Mouse (Mus musculus): ENCODE results near the gene Gpr132.
"Not testable (repeated sequence)": the region's sequence is repeated elsewhere in the genome, so short reads cannot be mapped to it uniquely, and the experiment has no call there.

Gene Gpr132

DNA sequence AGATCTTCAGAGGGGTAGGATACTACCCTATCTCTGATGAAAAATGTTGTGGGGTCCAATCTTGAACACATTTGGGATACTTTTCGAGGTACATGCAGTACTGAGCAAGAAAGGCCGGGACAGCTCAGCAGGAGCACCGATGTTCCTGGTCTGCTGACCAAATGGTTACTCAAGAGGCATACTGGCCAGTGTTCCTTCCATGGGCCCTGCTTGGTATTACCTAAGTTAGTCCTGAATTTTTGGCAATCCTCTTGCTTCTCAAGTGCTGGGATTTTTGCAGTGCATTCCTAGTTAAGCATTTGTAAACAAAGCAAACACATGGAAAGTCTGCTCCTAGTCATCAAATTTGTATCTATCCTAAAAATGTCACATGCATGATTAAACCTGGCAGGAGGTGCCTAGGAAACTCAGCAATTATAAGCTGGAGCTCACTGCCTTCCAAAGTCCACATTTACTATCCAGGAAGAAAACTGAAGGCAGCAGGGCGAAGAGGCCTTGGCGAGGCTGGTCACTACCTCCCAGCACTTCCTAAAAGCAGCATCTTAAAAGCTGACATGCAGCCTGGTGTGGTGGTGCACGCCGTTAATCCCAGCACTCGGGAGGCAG, 48.9 kb downstream of the Gpr132 start:
- DNase-seq, result no peak

DNA sequence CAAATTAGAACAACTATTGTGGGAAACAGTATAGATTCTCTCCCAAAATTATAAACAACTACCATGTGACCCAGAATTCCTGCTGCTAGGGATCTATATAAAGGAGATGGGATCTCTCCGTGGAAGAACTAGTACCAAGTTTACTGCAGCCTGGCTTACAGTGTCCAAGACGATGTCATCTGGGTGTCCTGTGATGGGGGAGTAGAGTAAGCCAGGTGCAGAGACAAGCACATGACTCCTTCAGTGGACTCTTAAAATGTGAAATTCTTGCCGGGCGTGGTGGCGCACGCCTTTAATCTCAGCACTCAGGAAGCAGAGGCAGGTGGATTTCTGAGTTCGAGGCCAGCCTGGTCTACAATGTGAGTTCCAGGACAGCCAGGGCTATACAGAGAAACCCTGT, 51.2 kb downstream of the Gpr132 start:
- DNase-seq, result not testable (repeated sequence)

DNA sequence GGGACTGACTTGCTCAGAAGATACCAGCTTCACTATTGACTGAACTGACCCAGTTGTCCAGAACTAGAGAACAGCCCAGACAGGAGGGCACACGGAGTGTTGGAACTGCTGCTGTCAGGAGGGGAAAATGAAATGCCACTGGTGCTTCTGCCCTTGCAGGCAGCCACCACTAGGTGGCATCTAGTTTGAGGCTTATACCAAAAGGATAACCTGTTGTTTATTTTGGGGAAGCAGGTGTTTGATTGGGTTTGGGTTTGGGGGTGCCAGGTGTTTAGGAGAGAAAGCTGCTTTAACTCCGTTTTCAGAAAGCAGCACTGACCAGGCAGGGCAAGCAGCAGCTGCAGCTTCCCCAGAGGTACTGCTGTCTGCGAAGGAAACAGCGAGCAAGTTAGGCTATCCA, 51.7 kb downstream of the Gpr132 start:
- DNase-seq, result peak; percentile 44

DNA sequence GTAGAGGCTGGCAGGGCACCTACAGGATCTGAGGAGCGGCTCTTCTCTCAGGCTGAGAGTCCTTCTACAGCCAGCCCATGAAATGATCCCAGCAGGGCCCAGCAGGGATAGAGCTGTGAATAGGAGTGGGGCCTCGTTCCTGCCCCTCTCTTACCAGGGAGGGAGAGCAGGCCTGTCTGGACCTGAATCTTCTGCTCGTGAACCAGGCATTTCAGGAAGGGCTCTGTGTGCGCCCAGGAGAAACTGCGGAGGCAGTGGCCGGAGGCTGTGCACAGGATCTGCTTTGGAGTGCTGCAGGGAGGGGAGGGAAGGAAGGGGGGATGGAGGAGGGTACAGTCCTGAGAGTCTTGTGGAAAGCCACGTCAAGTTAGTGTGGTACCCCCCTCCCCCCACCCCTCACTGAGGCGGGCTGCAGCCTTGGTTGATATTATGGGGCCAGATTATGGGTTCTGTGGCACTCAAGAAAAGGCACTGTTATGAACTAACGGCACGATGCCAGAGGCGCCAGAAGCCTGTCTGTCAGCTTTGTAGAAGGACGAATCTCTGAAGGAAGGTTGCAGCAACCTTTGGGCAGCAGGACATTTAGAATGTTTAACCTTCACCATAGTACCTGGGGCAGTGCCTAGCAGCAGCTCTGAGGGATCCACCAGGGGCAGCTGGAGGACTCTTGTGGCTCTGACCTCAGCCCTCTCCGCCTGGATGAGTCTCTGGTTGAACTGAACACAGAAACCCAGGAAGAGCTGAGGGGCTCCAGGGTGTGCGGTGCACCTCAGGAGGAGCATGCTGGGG, 53.2 kb downstream of the Gpr132 start:
- no peak for DNase-seq

DNA sequence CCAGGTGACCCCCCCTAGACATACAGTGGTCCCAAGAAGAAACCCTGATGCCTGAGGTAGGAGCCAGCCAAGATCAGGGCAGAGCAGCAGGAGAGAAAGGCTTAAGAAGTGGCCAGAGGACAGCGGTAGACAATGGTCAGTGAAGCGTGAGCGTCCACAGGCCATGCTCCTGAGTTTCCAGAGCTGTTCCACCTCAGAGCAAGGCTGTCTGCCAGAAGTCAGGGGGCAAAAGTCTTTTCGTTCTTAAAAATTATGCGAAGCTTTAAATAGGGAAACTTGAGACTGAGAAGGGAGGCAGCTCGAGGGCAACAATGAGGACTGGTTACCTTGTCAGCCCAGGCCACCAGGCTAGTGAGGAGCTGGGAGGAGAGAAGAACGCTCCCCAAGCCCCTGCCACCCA, 54.7 kb downstream of the Gpr132 start:
- no peak for DNase-seq

DNA sequence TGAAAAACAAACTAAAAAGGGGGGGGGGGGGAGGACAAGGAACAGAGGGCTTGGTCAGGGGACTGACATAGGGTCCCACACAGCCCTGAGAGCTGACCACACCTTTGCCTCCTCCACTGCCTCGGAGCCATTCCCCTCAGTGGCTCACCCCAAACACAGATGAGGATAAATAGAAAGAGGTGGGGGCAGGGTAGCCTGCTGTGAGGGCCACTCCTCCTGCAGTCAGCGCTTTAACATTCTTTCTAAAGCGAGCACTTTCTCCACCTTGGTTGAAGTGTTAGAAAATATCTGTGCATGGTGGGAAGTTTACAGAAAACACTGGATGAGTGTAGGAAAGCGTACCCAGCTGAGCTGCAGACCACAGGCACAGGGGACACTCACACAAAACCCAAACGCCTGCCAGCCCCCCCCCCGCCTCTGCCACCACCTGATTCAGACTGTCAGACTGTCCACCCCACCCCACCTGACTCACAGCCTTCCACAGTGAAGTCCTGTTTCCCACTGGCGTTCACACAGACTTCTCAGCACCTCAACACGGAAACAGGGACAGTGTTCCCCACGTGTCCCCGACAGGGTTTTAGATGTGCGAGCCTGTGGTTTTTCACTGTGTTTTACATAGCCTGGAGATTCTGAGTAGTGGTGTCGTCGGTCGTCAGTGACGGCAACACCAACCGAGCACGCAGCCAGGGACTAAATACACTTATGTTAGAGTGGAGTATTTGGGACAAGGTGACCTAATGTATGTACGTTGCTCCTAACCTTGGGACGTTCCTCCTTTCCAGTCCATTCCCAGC, 57.7 kb downstream of the Gpr132 start:
- no peak for DNase-seq

DNA sequence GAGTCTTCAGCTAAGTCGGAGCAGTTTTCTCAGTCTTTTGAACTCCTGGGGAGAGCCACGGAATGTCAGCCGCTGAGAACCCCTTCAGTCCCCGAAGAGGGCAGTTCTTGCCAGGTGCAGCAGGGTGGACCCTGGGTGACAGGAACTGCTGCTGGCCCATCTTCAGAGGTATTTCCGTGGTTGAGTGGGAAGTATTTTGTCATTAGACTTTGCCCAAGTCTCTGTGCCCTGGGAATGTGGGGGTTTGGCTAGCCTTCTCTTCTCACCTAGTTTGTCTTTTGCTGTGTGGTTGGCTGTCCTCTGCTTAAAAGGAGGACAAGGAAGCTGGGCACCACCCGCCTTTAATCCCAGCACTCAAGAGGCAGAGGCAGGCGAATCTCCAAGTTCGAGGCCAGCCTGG, 58.4 kb downstream of the Gpr132 start:
- DNase-seq, result no peak

DNA sequence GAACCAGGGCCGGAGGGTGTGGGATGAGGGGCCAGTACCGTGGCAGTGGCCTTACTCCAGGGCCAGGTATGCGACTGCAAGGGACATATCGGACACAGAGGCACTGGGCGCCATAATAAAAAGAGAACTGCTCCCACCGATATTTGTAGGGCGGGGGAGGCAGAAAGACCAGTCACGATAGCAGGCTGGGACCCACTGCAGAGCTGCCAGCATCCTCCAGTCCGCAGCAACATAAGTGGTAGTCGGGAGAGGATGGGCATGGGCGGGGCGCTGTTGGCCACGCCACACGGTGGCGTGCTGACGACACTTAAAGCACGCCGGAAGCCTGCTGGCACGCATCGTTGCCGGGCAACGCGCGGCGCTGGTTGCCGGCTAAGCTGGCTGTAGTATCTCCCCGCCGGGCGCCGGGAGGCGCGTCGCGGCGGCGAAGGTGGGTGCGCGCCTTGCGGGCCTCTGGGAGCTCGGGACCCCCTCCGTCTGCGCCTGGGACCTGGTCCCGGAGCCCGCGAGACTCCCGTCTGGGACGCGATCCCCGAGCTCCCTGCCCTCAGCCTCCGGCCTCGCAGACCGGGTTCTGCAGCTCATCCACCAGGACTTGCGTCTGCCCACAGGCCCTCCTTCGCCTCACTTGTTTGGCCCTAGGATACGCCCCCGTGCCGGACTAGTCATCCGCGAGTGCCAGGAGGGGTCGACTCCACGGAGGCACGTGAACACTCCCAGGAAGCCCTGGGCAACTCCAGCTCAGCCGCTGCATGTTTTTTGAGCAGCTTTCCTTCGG, 59.3 kb downstream of the Gpr132 start, which contains the start of gene Clba1:
Gene Clba1 (plus strand): TSS at position 351 of the 778 bp plus-strand sequence.
- DNase-seq, result peak; percentile 92

DNA sequence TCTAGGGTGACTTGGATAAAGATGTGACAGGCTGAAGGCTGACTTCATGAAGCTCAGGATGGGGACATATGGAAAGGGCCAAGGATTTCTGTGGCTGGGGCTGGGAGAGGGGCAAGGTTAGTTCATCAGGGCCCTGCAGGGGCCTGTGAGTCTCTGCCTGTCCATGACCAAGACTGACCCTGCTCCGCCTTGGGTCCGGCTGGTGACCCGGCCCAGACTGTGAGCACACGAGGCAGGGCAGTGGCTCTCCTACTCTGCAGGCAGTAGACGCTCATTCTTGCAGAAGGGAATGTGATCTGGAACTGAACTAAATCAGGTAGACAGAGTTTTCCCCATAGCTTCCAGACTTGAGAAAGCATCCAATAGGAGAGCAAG, 59.8 kb downstream of the Gpr132 start:
- DNase-seq, result no peak

DNA sequence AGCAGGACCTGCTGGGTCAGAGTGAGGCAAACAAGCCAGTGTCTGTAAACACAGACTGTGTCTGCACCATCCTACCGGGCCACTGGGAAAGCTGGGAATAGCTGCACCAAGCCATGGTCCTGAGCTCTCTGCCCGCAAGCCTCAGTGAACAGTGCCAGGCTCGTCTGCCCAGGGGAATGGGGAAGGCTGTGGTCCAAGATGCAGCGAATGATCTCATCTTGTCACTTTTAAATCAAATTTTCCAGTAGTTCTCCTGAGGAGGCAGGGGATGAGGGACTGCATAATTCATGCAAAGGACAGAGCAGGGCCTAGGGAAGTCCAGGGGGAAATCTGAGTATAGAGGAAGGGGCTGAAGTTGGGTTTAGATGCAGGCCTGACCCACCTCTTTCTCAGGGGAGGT, 60.2 kb downstream of the Gpr132 start:
- DNase-seq, result no peak

DNA sequence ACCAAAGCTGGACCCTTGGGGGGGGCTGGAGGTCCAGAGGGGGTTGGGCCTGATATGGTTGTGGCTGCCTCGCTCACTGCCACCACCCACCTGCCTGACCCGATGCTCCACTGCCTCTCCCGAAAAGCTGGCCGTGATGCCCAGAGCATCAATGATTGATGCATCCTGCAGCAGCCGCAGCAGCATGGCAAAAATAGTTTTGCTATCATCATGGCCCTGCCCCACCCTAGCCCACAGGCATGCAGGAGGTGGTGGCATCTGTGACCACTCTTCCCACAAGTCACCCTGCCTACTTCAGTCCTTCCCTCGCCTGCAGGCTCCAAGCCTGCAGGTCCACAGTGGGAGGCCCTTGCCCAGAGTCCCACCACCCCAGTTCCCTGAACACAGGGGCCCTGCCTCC, 62.0 kb downstream of the Gpr132 start:
- DNase-seq, result no peak

DNA sequence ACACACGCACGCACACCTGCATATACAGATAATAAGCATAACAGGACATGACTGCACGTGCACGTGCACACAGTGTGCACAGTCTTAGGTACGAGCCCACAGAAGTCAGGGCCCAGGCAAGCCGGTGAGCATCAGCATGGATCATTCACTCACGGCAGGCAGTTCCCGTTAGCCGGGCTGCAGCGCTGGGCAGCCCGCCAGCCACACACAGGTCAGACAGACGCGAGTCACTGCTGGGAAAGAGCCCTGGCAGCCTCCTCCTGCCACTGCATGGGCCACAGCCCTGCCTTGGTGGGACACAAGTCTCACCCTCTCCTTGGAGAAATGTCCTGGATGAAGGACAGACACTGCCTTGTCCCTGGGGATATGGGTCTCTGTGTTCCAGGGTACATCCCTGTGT, 64.0 kb downstream of the Gpr132 start:
- no peak for DNase-seq

DNA sequence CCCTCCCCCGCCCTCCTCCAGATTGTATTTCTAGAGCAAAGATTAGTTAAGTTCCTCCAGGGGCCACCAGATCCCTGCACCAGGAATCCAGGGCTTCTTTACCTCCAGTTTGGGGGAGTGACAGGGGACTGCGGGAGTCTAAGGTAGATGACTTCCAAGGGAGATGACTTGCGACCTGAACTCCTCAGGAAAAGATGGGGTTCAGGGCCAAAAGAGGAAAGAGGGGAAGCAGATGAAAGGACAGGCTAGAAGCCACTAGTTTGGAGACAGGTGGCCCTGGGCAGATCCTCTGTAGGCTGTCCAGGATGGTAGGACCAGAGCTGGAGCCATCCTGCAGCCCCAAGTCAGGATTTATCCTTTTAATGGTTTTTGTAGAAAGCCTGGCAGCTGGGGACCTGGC, 65.1 kb downstream of the Gpr132 start:
- no peak for DNase-seq

DNA sequence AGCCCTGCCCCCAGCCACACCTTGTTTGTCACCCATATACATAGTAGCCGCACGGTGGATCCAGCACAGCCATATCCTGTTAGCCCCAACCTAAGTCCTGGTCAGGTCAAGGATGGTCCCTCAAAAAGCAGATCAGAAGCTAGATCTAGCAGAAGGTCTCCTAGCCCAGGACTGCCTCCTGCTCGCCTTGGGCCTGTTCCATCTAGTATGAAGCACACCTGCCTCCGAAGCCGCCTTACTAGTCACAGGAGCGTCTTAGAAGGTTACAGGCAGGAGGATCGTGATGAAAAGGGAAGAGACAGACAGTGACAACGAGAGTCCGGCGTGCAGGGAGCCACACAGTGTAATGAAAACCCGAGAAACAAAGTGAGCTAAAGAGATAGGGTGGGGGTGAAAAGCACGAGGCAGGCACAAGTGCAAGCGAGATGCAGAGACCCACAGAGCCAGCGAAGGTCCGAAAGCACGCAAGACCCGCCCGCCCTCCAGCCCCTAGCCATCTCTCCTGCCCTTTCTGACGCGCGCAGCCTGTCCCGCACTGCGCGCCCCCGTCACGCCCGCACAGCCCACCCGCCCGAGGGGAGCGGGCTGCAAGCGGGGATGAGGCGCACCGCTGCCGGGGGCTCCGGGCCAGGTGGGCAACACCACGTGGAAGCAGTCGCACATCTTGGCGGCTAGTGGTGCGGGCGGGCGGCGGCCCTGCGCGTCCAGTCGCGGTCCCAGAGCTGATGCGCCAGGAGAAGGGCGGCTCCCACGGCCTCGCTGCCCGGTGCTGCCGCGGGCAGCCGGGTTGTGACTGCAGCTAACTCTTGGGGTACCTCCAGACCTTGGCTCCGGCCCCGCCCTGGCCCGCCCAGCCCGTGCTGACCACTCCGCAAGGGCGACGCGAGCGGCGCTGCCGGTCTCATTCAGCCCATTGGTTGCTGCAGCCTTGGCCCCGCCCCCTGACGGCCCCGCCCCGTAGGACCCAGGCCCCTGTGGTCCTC, 65.9 kb downstream of the Gpr132 start, which contains the start of gene Ahnak2:
Gene Ahnak2 (minus strand): TSS at position 794 of the 983 bp plus-strand sequence.
- DNase-seq, result no peak
